Mouse (Mus musculus): ENCODE measurements around the gene Smoc2.

The Smoc2 gene

GRCm38 (mm10) chr17:14279177-14279965 is at the start of gene Smoc2:
TSS of gene Smoc2 (plus strand) at chr17:14279506.
- DNase-seq (ENCODE audit: low read depth, low spot score): peak; percentile 32

GRCm38 (mm10) chr17:14230698-14231430 is 48.4 kb upstream of the Smoc2 start:
- DNase-seq (ENCODE audit: low read depth, low spot score): no peak

DNA sequence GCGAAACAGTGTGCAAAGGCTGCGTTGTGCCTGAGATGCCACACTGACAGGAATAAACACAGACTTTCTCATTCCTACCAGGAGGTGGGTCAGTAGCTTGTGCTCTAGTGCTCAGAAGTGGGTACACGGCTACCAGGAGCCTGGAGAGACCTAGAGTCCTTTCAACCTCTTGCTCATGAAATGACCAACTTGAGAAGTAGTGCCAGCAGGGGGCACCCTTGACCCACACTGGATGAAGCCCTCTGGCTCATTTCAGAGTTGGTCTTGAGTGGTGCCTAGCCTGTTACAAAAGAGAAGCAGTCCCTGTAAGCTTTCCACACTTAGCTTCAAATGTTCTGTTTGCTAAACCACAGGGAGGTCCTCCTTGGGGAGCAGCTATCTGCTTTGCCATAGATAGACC is 46.7 kb upstream of the Smoc2 start:
- peak; percentile 87 for DNase-seq (ENCODE audit: low read depth, low spot score)

GRCm38 (mm10) chr17:14233658-14234057 is 45.6 kb upstream of the Smoc2 start:
- no peak for DNase-seq (ENCODE audit: low read depth, low spot score)

DNA sequence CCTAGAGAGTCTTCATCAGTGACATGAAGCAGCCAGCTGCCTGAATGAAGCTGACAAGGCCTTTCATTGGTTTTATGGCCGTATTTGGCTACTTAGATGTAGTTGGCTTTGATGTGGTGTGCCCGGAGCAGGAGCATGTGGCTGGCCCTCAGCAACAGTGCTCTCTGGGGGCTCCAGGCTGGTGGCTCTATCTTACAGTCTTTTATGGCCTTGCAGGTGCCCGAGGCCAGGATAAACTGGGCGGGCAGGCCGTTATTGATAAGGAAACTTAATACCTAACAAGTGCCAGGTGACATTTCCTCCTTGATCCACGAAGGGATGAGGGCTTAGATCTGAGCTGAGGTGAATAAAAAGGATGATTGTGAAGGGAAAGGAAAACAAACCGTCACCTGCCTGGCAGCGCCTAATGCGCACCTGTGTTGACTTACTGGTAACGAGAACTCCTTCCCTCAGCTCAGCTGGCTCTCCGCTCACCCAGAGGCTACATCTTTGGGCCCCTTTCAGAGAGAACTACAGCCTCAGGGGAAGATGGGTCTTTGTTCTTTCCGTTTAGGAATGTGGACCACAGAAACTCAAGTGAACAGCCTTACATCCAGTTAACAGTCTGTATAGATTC is 44.4 kb upstream of the Smoc2 start:
- DNase-seq (ENCODE audit: low read depth, low spot score): no peak

DNA sequence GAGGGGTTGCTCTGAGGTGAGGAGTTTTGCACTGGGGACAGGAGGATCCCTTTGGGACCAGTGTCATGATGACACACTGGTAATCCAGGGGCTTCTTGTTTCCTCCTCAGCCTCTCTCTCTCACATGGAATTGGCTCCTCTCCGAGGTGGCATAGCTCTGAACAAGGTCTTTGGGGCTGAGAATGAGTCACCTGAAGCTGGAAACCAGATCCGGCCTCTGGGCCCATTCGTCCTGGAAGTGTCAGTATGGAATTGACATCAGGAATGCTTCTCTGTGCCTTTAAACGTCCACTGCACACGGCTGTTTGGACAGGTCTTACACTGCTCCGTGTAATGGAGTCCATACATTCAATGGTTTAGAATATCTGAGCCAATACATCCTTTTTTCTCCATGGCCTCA is 42.2 kb upstream of the Smoc2 start:
- DNase-seq (ENCODE audit: low read depth, low spot score): no peak

DNA sequence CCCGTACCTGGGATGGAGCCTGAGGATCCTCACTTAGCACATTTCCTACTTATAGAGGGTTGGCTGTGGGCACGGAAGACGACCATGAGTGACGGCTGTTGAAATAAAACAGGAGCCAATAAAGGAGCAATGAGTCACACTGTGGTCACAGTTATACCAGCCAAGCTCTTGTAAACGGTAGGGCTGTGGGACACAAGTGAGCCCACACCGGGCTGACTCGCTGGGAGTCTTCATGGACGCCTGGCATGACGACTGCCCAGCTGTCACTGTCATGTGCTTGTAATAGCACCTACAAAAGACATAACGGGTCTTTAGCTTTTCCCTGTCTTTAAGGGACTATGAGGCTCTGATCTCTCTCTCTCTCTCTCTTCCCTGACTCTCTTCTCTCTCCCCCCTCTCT is 39.3 kb upstream of the Smoc2 start:
- no peak for DNase-seq (ENCODE audit: low read depth, low spot score)

- no peak for DNase-seq (ENCODE audit: low read depth, low spot score)
Measured at GRCm38 (mm10) chr17:14242634-14243033, 36.7 kb upstream of the Smoc2 start.

GRCm38 (mm10) chr17:14244195-14244965 is 34.9 kb upstream of the Smoc2 start:
- DNase-seq (ENCODE audit: low read depth, low spot score): no peak

- DNase-seq (ENCODE audit: low read depth, low spot score): no peak
Measured at GRCm38 (mm10) chr17:14246266-14246665, 33.0 kb upstream of the Smoc2 start.

- no peak for DNase-seq (ENCODE audit: low read depth, low spot score)
Measured at GRCm38 (mm10) chr17:14247931-14248330, 31.4 kb upstream of the Smoc2 start.

DNA sequence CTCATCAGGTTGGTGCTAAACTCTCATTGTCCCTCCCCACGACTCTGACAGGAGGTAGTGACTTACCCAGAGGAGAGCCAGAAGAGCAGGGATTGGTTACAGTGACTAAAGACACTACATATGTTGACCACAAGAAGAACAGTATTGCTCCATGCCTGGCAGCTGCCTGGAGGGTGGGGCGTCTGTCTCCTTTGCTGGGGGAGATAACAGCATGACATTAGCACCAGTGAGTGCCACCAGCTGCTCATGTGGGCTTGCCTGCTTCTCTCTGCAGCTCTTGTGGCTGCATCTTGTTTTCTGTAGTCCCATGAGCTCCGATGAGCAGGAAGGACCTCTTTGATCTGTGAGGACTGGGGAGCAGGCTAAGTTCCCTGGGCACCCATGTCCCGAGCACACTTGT is 29.7 kb upstream of the Smoc2 start:
- DNase-seq (ENCODE audit: low read depth, low spot score): no peak

- no peak for DNase-seq (ENCODE audit: low read depth, low spot score)
Measured at GRCm38 (mm10) chr17:14250401-14250800, 28.9 kb upstream of the Smoc2 start.

DNA sequence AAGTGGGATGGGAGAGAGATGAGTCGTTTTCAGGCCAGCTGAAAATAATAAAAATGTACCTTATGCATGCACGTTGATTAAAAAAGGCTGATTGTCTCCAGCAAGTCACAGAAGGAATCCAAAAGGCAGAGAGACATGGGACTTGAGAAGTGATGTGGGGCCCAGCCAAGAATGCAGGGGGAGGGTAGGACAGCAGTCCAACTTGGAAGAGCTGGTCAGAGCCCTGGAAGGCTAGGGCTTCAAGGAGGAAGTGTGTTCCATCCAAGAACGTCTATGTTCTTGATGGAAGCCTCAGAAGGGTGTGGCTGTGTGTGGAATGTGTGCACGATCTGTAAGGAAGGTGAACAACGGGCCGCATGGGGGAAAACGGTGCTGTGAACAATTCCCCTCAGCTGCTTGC is 26.9 kb upstream of the Smoc2 start:
- no peak for DNase-seq (ENCODE audit: low read depth, low spot score)

DNA sequence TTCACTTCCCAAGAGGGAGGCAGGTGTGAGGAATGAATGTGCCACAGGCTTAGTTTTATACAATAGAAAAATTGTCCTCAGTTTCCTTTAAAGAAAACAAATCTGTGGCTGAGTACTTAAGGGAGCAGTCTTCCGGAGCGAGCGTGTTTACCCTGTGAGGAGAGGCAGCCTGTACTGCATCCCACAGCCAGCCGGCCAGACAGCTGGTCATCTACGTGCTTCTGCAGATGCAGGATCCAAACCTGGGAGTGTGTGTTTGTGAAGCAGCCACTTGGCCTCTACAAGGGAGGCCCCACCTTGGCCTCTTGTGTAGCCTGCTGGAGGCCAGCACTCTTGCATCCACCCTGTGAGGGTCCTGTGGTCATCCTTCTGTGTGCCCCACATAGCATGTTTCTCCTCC is 24.7 kb upstream of the Smoc2 start:
- DNase-seq (ENCODE audit: low read depth, low spot score): no peak

- DNase-seq (ENCODE audit: low read depth, low spot score): no peak
Measured at GRCm38 (mm10) chr17:14257799-14258520, 21.3 kb upstream of the Smoc2 start.

GRCm38 (mm10) chr17:14258906-14259305 is 20.4 kb upstream of the Smoc2 start:
- no peak for DNase-seq (ENCODE audit: low read depth, low spot score)

GRCm38 (mm10) chr17:14260966-14261365 is 18.3 kb upstream of the Smoc2 start:
- no peak for DNase-seq (ENCODE audit: low read depth, low spot score)

- no peak for DNase-seq (ENCODE audit: low read depth, low spot score)
Measured at GRCm38 (mm10) chr17:14262217-14262616, 17.1 kb upstream of the Smoc2 start.

DNA sequence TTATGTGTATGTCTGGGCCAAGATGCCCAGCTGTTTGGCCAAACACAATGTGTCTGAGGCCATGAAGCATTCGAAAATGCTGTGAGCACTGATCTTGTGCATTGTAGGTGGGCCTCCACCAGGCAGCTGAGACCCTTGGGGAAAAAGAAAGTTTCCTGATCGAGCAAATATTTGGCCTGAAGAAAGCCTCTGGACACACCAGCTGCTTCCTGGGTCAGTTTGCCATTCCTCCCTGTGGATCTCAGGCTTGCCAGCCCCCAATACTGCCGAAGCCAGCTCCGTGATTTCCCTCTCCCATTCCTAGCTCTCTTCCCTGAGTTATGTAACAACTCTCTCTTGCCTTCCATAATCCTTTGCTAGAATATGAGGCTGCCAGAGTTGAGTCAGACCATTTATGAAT is 11.3 kb upstream of the Smoc2 start:
- no peak for DNase-seq (ENCODE audit: low read depth, low spot score)

DNA sequence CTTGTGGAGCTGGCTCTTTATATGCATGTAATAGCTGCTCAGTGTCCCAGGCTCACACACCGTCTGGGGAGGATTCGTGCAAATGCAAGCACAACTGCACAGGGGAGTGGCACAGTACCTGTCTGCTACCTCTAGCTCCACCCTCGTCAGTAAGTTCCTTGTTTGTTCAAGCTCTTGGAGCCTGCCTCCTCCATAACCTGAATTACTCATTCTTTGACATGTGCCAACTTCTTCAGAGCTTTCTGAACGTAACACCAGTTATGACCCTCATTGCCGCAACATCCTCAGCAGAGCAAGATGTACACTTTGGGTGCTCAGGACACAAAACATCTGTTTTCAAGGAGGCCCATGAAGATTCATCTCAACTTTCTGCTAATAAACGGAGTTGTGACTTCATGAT is 5.9 kb upstream of the Smoc2 start:
- no peak for DNase-seq (ENCODE audit: low read depth, low spot score)

Data from forelimb bud, embryonic 11.5 days (tissue).